Mouse (Mus musculus) midbrain, embryonic 16.5 days (tissue): ENCODE measurements around the gene Lrmda. TPM values are rescaled to one million over a fixed set of nuclear protein-coding genes. Genes with fewer than 3 reads are reported as not detected.

Source experiments
- ATAC-seq: fragments of 200-750 bp; cut with Nextera tagmentation; 2 replicates; pipeline ENCODE4 v1.8.0; 2017; ENCODE audit warnings: moderate TSS enrichment
- H3K27ac ChIP-seq: fragments of 300-500 bp; sonication (generic); 2 replicates; pipeline ENCODE4 v1.5.1; 2014; ENCODE audit warnings: mild to moderate bottlenecking, low read length, mixed read lengths
- H3K27me3 ChIP-seq: fragments of 300-500 bp; sonication (generic); 2 replicates; pipeline ENCODE4 v1.6.1; 2014; ENCODE audit warnings: low read depth, low read length, mixed read lengths; ENCODE audit not compliant: control insufficient read depth, insufficient read depth
- H3K36me3 ChIP-seq: fragments of 300-500 bp; sonication (generic); 2 replicates; pipeline ENCODE4 v1.6.1; 2014; ENCODE audit warnings: mild to moderate bottlenecking, low read length, moderate library complexity, mixed read lengths; ENCODE audit not compliant: control insufficient read depth, insufficient read depth
- H3K4me1 ChIP-seq: fragments of 300-500 bp; sonication (generic); 2 replicates; pipeline ENCODE4 v1.6.1; 2014; ENCODE audit warnings: mild to moderate bottlenecking, low read length, mixed read lengths; ENCODE audit not compliant: control insufficient read depth, insufficient read depth
- H3K4me2 ChIP-seq: fragments of 300-500 bp; sonication (generic); 2 replicates; pipeline ENCODE4 v1.6.1; 2014; ENCODE audit warnings: mild to moderate bottlenecking, low read length, mixed read lengths
- H3K4me3 ChIP-seq: fragments of 300-500 bp; sonication (generic); 2 replicates; pipeline ENCODE4 v1.5.1; 2014; ENCODE audit warnings: low read depth, mild to moderate bottlenecking, low read length, moderate library complexity, mixed read lengths
- H3K9ac ChIP-seq: fragments of 300-500 bp; sonication (generic); 2 replicates; pipeline ENCODE4 v1.6.1; 2014; ENCODE audit warnings: low read depth, low read length, mixed read lengths
- H3K9me3 ChIP-seq: fragments of 300-500 bp; sonication (generic); replicated peaks from 2 replicates; pipeline ENCODE4 v1.6.1; 2014; ENCODE audit warnings: mild to moderate bottlenecking, low read length, mixed read lengths; ENCODE audit not compliant: control insufficient read depth, poor library complexity, severe bottlenecking
- WGBS: fragments of 180-500 bp; shearing (Covaris S2); extraction: QIAGEN DNeasy Blood & Tissue Kit; methylation state at CpG from one replicate; pipeline ENCODE4 v1.1.7; 2014; 5-methylcytosine and 5-hydroxymethylcytosine counted together
- polyA plus RNA-seq: library from polyadenylated mRNA; unstranded; fragments of >200 nt; fragmentation: Nextera tagmentation; extraction: Ambion mirVana; gene quantifications from 2 replicates; pipeline ENCODE4 v1.2.1, GENCODE M21; 2015

The Lrmda gene
- polyA plus RNA-seq, 1 experiment from 2014 or later = not detected

DNA sequence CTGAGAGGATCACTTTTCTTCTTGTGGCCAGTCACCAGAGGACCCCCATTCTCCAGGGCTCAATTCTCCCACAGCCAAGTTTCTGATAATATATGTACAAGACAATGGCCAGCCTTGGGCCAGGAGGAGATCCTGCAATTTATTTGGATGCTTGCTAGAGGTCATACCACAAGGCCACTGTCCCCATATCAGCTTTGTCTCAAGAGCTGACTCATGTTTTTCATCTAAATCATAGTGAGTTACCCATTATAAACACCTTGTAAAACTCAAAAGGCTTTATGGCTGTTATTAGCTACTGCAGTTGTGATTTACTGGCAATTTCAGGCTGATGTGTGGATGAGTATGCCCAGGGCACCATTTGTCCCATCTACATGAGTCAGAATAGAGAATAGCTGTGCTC, 600.7 kb downstream of the Lrmda start:
- Histone ChIP-seq H3K4me3 (no peak overlapping the region), H3K9ac (no peak overlapping the region), H3K9me3 (no peaks in the 10 kb centered on the region), H3K27ac (no peak overlapping the region), H3K4me1 (no peaks in the 10 kb centered on the region), H3K27me3 (no peaks in the 10 kb centered on the region), H3K4me2 (no peak overlapping the region), H3K36me3 (no peaks in the 10 kb centered on the region)
- ATAC-seq = no peak

DNA sequence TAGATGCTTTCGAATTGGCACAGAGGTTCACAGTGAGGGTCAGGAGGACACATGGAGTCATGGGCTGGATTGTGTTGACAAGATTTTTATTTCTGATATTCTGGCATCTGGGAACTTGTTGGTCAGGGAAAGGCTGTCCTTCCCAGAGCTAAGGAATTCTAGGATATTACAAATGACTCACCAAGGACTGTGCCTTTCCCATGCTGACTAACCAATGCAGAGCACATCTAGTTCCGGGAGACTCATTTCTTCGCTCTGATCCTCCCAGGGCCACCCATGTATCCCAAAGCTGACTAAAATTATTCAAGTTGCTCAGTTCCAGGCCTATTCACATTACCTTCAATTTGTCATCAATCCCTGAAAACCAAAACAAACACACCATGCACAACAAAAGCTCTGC, 602.4 kb downstream of the Lrmda start:
- Histone ChIP-seq H3K4me2 (no peak overlapping the region), H3K36me3 (no peaks in the 10 kb centered on the region), H3K4me3 (no peak overlapping the region), H3K27me3 (no peaks in the 10 kb centered on the region), H3K4me1 (no peaks in the 10 kb centered on the region), H3K9me3 (no peaks in the 10 kb centered on the region), H3K9ac (no peak overlapping the region), H3K27ac (no peak overlapping the region)
- 93% methylated on average over 3 of the region's 3 CpGs for WGBS
- ATAC-seq = no peak

DNA sequence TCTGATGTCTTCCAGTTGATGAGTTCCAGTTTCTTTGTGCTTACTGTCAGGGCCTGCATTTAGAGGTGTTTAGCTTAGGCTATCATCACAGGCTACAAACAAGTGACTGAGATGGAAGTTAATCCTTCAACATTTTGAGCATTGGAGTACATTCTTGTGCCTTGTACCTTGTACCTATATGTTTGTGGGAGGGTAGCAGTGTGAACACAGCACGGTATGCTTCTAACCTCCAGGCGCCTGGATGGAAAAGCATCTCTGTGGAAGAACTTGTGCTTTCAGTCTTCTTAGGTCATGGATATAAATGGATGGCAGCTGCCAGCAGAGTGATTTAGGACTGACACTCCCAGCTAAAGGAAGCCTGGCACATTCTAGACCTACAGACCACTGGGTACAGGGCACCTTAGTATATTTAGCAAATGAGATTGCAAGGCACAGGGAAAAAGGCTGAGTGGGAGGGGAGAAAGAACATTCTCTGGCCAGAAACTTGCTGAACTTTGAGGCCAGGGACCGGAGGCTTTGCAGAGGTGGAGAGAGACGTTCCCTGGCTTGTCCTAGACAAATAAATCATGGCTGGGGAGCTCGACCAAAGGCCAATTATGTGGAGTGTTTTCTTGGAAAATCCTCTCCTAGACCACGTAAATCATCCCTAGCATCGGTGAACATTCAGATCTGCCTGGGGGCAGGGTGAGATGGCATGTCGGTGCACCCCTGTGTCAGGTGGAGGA, 607.8 kb downstream of the Lrmda start:
- ATAC-seq = no peak
- WGBS = 77% methylated on average over 8 of the region's 8 CpGs
- Histone ChIP-seq H3K9me3 (no peaks in the 10 kb centered on the region), H3K4me2 (no peak overlapping the region), H3K27me3 (no peaks in the 10 kb centered on the region), H3K9ac (no peak overlapping the region), H3K4me1 (no peaks in the 10 kb centered on the region), H3K27ac (no peak overlapping the region), H3K36me3 (no peaks in the 10 kb centered on the region), H3K4me3 (no peak overlapping the region)

DNA sequence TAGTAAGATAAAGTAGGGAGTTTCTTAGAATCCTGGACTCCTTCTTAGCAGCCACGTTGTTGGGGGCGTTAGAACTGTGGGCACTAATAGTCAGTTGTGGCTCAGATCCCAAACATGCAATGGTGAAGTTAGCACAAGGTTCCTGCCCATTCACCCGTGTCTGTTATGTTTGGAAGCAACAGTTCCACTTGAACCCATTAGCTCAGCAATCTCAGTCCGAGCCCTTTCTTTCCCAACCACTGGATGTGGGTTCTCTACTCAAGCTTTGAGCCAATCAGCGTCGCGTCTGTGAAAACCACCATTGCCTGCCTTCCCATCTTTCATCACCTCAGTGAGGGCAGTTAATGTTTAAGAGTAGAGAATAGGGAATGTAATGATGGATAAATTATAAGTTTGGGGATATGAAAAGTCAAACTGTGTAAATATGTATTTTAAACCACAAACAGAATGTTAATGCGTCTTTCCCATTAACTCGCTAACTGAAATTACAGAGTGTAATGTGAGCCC, 610.9 kb downstream of the Lrmda start:
- no peak overlapping the region for H3K4me2 ChIP-seq
- no peaks in the 10 kb centered on the region for H3K27me3 ChIP-seq
- no peaks in the 10 kb centered on the region for H3K4me1 ChIP-seq
- H3K4me3 ChIP-seq = no peak overlapping the region
- H3K9me3 ChIP-seq = no peaks in the 10 kb centered on the region
- H3K9ac ChIP-seq = no peak overlapping the region
- WGBS = 92% methylated on average over 9 of the region's 9 CpGs
- no peak overlapping the region for H3K27ac ChIP-seq
- ATAC-seq = no peak
- no peaks in the 10 kb centered on the region for H3K36me3 ChIP-seq

DNA sequence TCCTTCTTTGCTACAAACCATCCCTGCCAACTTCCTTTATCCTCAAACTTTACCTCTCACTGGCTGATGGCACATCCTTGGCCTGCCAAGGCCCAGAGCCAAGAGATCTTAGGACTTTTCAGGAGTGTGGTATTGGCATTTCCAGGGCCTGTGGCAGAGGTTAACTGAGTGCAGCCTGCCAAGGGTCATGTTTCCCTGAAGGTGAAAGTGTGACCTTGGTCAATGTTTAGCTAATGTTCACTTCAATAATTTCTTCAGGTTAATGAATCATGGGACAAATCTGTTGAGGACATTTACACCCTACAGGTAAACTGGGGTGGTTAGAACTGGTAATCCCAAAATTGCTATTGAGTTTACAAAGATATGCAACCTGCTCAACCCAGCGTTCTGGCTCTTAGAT, 614.1 kb downstream of the Lrmda start:
- no peak overlapping the region for H3K27ac ChIP-seq
- no peaks in the 10 kb centered on the region for H3K9me3 ChIP-seq
- no peak for ATAC-seq
- H3K4me1 ChIP-seq = no peaks in the 10 kb centered on the region
- H3K4me2 ChIP-seq = no peak overlapping the region
- H3K36me3 ChIP-seq = no peaks in the 10 kb centered on the region
- no peak overlapping the region for H3K9ac ChIP-seq
- H3K4me3 ChIP-seq = no peak overlapping the region
- 89% methylated on average over 1 of the region's 1 CpGs for WGBS
- H3K27me3 ChIP-seq = no peaks in the 10 kb centered on the region

DNA sequence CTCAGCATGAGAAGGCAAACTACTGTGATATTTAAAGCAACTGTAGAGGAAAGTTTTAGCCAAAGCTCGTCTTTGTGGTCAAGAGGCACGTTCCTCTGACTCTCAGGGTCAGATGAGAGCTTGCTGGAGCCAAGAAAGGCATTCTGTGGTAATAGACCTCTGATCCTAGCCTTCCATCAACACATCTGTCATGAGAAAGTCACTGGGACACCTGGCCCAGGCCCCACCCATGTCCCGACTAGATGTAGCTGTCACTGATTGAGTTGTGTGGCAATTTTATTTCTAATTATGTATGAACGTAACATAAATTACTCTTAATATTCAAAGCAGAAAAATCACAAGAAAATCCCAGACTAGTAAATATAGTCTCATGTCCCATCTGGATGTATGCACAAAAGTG, 624.0 kb downstream of the Lrmda start:
- no peaks in the 10 kb centered on the region for H3K4me1 ChIP-seq
- H3K27me3 ChIP-seq = no peaks in the 10 kb centered on the region
- no peak overlapping the region for H3K4me2 ChIP-seq
- H3K4me3 ChIP-seq = no peak overlapping the region
- ATAC-seq = no peak
- 87% methylated on average over 4 of the region's 4 CpGs for WGBS
- no peaks in the 10 kb centered on the region for H3K36me3 ChIP-seq
- no peak overlapping the region for H3K9ac ChIP-seq
- H3K27ac ChIP-seq = no peak overlapping the region
- H3K9me3 ChIP-seq = no peaks in the 10 kb centered on the region

DNA sequence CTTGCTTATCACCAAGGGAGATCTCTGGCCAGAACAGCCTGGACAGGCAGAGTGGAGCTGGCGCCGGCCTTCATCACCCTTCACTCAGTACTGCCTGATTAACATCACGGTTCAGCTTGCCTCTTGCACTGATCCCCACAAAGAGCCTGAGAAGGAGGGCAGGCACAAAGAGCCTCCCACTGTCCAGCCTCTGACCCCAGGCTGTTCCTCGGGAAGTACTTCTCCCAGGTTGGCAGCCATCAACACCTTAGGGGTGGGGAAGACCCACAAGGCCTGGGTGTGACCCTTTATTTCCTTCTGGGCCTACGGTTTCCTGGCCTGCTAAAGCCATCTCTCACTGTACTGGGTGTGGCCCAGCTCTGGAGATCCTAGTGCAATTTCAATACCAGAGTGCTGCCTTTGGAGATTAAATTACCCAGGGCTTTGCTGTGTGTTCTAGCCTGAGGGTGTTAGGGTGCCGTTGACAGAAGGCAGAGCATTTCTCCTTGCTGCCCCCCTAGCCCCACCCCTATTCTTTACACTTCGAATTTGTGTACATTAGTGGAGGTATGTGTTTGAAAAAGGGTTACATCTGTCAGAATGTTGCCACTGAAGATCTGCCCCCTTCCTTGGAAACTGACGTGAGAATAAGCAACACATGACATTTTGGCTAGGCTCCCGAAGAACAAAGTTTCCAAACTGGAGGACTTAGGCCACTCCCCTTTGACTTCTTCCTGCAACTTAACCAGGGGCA, 628.5 kb downstream of the Lrmda start:
- H3K4me2 ChIP-seq = no peak overlapping the region
- no peaks in the 10 kb centered on the region for H3K36me3 ChIP-seq
- no peak overlapping the region for H3K4me3 ChIP-seq
- no peak overlapping the region for H3K27ac ChIP-seq
- 81% methylated on average over 9 of the region's 9 CpGs for WGBS
- no peaks in the 10 kb centered on the region for H3K9me3 ChIP-seq
- H3K9ac ChIP-seq = no peak overlapping the region
- H3K4me1 ChIP-seq = no peaks in the 10 kb centered on the region
- ATAC-seq = no peak
- no peaks in the 10 kb centered on the region for H3K27me3 ChIP-seq

DNA sequence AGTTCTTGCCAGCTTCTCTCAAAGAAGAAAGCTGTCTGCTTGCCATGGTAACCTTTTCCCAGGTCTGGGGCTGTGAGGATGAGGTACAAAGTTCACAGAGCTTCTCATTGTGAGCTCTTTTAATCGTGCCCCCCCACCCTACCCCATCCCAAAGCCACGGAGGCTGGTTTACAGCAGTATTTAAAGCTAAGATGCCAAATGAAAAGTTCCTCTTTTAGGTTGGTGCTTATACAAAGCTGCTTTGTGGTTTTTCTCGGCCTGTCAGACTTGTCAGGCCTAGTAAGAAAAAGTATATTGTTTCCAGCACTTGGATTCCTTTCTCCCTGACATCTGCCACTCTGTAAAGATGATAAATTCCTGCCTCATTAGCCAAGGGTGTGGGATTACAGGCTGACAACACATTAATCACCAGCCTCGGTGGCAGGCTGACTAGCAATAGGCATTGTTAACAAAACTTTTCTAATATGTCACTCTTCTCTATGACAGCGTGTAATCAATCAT, 629.9 kb downstream of the Lrmda start:
- Histone ChIP-seq H3K9me3 (no peaks in the 10 kb centered on the region), H3K36me3 (no peaks in the 10 kb centered on the region), H3K27ac (no peak overlapping the region), H3K9ac (no peak overlapping the region), H3K4me3 (no peak overlapping the region), H3K4me2 (no peak overlapping the region), H3K27me3 (no peaks in the 10 kb centered on the region), H3K4me1 (no peaks in the 10 kb centered on the region)
- WGBS = 22% methylated on average over 5 of the region's 5 CpGs
- ATAC-seq = no peak
